Mouse (Mus musculus): Measurements from ENCODE around the gene Olfr1444.

Gene Olfr1444

DNA sequence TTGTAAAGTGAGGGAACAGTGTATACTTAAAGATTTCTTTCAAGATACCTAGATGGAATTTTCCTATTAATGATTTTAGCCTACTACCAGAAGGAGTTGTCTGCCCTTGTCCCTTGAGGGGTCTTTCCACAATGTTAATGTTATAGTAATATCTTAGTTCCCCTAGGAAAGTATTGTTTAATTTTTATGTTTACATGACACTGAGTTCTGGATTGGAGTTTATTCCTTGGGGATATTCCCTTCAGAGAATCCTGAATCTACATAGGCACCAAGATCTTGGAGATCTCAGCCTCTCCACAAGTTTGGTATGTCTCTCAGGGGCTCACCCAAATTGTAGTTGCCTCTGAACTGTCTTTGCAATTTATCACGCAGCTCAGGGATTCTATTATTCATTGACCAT, at the start of gene Olfr1444:
Gene Olfr1444, plus strand, starts transcription at position 301 of the 400 bp plus-strand sequence.
- no peak for DNase-seq (ENCODE audit: low read depth)

DNA sequence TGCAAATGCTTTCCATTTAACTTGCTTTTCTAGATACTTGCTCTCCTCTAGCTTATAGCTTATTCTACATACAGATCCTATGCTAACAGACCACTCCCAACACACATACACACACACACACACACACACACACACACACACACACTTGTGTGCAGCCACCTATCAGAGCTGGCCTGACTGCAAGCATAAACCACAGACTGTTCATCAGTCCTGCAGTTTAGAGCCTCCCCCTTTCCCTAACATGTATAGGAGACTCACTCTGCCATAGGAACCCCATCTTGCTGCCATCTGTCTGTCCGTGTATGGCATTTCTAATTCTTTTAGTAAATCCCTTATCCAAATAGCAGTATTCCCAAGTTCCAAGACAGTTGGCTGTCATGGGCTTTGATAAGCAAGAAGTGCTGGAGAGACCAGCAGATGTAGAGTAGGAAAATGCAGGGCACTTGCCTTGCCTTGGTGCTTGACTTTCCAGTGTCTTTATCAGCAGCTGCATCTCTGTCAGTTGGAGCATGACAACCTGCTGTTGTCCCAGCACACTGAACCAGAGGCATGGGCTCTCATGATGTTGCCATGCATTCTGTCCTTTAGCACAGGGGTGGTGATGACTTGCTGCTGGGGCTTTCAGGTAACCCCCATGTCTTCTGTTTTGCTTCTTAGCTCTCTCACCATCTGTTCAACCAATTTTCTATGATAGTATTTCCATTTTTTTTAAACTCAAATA, 44.3 kb upstream of the Olfr1444 start:
- no peak for DNase-seq (ENCODE audit: low read depth)

DNA sequence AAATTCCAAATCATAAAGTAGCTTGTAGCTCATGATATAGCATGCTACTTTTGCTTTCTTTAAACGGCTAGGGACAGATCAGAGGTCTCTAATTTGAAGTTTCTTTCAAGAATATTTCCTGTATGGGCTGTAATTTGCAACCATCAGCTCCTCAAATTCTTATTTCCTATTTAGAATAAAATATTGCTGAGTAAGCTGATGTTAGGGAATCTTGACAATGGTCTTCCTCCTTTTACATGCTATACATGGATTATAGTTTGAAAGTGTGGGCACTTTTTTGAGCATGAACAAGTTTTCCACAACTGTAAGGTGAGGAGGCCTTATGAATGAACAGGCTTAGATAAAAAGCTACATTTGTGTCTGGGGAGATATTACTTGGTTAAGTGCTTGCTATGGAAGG, 43.2 kb upstream of the Olfr1444 start:
- DNase-seq (ENCODE audit: low read depth) = no peak

DNA sequence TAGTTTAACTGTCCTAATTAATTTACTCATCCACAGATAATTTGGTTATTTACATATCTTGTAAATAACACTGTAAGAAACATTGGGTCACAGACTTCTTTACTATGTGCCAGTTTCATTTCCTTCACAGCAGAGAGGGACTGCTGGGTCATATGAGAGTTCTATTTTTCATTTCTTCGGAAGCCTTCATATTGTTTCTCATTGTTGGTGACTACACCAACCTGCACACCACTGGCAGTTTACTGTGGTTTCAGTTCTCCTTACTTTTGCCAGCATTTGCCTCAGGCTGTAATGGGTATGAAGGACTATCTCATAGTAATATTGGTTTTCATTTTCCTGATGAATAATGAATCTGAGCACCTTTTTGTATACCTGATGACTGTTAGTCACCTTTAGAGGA, 38.6 kb upstream of the Olfr1444 start:
- DNase-seq (ENCODE audit: low read depth) = no peak

DNA sequence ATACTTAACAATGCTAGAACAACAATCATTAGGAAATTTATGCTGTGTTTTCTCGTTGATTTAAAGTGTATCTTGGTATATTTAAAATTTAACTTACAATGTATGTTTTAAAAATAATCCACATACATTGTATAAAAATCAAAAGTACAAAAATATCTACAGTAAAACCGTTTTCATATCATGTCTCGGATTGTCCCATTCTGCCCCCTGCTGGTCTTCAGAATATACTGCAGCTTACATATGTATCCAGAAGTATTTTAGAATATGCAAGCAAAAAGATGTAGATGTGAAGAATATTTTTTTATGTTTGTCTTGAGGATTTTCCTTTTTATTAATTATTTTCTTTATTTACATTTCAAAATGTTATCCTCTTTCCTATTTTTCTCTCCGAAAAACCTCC, 36.7 kb upstream of the Olfr1444 start:
- DNase-seq (ENCODE audit: low read depth) = no peak

- no peak for DNase-seq (ENCODE audit: low read depth)
Measured at GRCm38 (mm10) chr19:12824549-12824948, 32.5 kb upstream of the Olfr1444 start.

GRCm38 (mm10) chr19:12830823-12831430, 26.2 kb upstream of the Olfr1444 start:
- no peak for DNase-seq (ENCODE audit: low read depth)

DNA sequence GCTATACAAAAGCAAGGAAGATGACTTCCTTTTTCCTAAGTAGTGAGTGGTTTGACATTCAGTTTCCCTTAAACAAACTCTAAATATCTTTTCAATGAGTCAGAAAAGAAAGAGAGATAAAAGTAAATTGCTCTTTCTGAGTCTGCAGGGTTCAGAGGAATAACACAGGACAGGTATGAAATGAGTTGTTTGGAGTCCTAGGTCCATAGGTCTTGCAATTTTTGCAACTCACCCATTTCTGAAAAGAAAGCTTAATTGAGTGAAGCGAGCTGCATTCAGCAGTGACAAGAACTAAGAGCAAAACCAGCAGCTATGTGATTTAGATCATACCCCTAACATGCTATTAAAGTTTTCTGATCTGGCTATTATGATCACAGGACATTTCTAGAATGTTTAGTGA, 25.5 kb upstream of the Olfr1444 start:
- no peak for DNase-seq (ENCODE audit: low read depth)

- DNase-seq (ENCODE audit: low read depth) = no peak
Measured at GRCm38 (mm10) chr19:12833625-12834024, 23.5 kb upstream of the Olfr1444 start.

DNA sequence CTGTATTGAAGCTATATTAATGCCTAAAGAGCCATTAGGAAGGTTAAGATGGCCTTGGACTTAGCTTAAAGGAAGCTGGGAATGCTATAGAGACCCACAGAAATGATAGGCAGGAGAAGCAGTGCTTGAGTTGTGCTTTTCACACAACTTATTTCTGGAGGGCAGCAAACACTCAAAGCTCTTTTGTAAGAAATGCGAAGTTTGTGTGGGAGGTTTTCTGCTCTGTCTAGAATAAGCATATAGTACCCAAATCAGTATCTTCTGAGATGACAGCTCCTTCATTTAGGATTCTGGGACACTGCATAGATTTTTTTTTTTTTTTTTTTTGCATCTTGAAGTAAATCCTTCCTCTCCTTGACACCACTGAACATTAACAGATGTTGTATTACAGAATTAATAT, 18.6 kb upstream of the Olfr1444 start:
- no peak for DNase-seq (ENCODE audit: low read depth)

DNA sequence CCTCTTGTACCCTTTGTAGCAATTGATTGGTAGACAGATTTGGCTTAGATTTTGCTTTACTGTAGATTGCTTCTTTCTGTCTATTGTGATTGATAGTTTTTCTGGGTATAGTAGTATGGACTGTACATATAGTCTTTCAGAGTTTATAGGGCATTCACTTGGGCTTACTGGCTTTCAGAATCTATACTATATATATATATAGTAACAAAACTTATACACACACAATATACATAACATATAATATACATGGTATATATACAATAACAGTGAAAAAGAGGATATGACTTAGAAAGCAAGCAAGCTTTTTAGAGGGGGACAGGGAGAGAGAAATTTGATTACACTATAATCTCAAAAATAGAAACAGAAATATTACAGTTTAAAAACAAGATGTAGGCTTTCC, 10.7 kb upstream of the Olfr1444 start, which contains the start of gene Gm5244:
Gene Gm5244, plus strand, starts transcription at position 301 of the 400 bp plus-strand sequence.
- DNase-seq (ENCODE audit: low read depth) = no peak

DNA sequence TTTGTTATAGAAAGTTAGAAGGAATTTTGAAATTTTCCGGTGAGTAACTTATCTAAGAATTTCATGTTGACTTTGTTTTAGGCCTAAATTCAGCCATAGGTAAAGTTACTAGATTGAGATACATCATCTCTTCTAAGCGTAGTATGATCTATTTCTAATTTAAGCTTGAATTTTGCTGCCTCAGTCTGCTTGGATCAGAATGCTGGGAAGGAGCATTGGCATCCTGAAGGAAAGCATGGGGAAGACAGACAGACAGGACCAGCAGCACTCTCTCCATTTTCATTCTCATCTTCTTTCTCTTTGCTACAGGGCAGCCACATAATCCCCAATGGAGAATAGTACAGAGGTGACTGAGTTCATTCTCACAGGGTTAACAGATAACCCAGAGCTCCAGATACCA, 26.5 kb downstream of the Olfr1444 start, which contains the start of gene Olfr1445:
Gene Olfr1445, plus strand, starts transcription at position 301 of the 400 bp plus-strand sequence.
- DNase-seq (ENCODE audit: low read depth) = no peak

DNA sequence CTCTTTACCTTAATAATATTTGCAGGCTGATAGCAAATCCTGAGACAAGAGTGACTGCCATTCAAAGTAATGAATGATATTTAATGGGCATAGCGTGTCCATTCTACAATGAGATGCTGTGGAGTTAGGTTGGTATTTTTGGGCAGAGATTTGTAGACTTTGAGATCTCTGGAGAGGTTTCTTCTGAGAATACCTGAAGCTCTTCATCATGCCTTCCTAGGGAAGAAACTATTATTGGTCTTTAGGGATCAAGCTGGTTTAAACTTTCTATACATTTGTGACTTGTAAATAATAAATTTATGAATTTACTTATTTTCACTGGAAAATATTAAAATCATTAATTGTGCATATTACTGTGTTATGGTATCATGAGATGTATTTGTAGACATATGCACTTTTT, 36.3 kb downstream of the Olfr1444 start, which contains the start of gene Olfr1446:
Gene Olfr1446, minus strand, starts transcription at position 101 of the 400 bp plus-strand sequence.
- DNase-seq (ENCODE audit: low read depth) = no peak

DNA sequence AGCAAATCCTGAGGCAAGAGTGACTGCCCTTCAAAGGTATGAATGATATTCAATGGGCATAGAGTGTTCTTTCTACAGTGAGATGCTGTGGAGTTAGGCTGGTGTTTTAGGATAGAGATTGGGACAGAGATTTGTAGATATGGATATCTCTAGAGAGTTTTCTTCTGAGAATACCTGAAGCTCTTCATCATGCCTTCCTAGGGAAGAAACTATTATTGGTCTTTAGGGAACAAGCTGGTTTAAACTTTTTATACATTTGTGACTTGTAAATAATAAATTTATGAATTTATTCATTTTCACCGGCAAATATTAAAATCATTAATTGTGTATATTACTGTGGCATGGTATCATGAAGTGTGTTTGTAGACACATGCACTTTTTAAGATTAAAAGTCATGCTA, 46.6 kb downstream of the Olfr1444 start, which contains the start of gene Olfr1447:
Gene Olfr1447, minus strand, starts transcription at position 101 of the 400 bp plus-strand sequence.
- no peak for DNase-seq (ENCODE audit: low read depth)

All from fibroblast of lung, adult 2 months (primary cell).